Mouse (Mus musculus) fat pad, adult 2 months (tissue): ENCODE data around the gene Apip.
A peak's percentile ranks its signal among the peaks of the same experiment; 100 is the strongest.

Experiments
- DNase-seq: peaks from one replicate; pipeline ENCODE4 v3.0.0-alpha.2; 2011; ENCODE audit warnings: low read depth, low spot score; ENCODE audit errors: extremely low read depth

The Apip gene

GRCm38 (mm10) chr2:103089521-103089920 lies 16.0 kb downstream of the Apip start:
- DNase-seq = no peak

GRCm38 (mm10) chr2:103102595-103102994 lies 29.1 kb downstream of the Apip start:
- DNase-seq = no peak

GRCm38 (mm10) chr2:103106172-103106571 lies 32.7 kb downstream of the Apip start:
- no peak for DNase-seq

- DNase-seq = no peak
Observed at GRCm38 (mm10) chr2:103111669-103112068, 38.2 kb downstream of the Apip start.

- DNase-seq = no peak
Observed at GRCm38 (mm10) chr2:103117212-103117611, 43.7 kb downstream of the Apip start.

- DNase-seq = no peak
Observed at GRCm38 (mm10) chr2:103118324-103119196, 45.1 kb downstream of the Apip start.

GRCm38 (mm10) chr2:103119197-103119854 lies 45.9 kb downstream of the Apip start:
- DNase-seq = no peak

GRCm38 (mm10) chr2:103129676-103130075 lies 56.2 kb downstream of the Apip start:
- DNase-seq = no peak

GRCm38 (mm10) chr2:103131145-103131544 lies 57.7 kb downstream of the Apip start:
- DNase-seq = no peak

GRCm38 (mm10) chr2:103138529-103139265 lies 65.2 kb downstream of the Apip start:
- DNase-seq = peak; percentile 93
